Mouse (Mus musculus) lung, postnatal 10 days (tissue): ENCODE results near the gene Tyk2.

ENCODE experiments used
- DNase-seq: peaks from one replicate; pipeline ENCODE4 v3.0.0; 2021

The Tyk2 gene

GRCm38 (mm10) chr9:21131059-21131956, at the start of gene Tyk2:
TSS of gene Tyk2 (minus strand) at chr9:21131243.
- DNase-seq = peak; percentile 95

- no peak for DNase-seq
These were observed 49.8 kb upstream of the Tyk2 start for GRCm38 (mm10) chr9:21180841-21181240.

GRCm38 (mm10) chr9:21180402-21180801, 49.4 kb upstream of the Tyk2 start:
- DNase-seq = no peak

GRCm38 (mm10) chr9:21172364-21172763, 41.3 kb upstream of the Tyk2 start:
- no peak for DNase-seq

- no peak for DNase-seq
These were observed 38.1 kb upstream of the Tyk2 start for GRCm38 (mm10) chr9:21169157-21169556.

- DNase-seq = peak; percentile 89
These were observed 37.4 kb upstream of the Tyk2 start for GRCm38 (mm10) chr9:21168161-21169123.

- DNase-seq = peak; percentile 85
These were observed 36.4 kb upstream of the Tyk2 start for GRCm38 (mm10) chr9:21167140-21168097.

- no peak for DNase-seq
These were observed 35.5 kb upstream of the Tyk2 start for GRCm38 (mm10) chr9:21166516-21166915.

GRCm38 (mm10) chr9:21165952-21166451, 35.0 kb upstream of the Tyk2 start:
- peak; percentile 73 for DNase-seq

- DNase-seq = peak; percentile 78
These were observed 34.3 kb upstream of the Tyk2 start, which contains the start of gene Pde4a for GRCm38 (mm10) chr9:21165041-21165951. TSS of gene Pde4a (plus strand) at chr9:21165714.

GRCm38 (mm10) chr9:21164072-21164471, 33.0 kb upstream of the Tyk2 start:
- DNase-seq = peak; percentile 37

- no peak for DNase-seq
These were observed 32.3 kb upstream of the Tyk2 start for GRCm38 (mm10) chr9:21163086-21164050.

GRCm38 (mm10) chr9:21161209-21161909, 30.3 kb upstream of the Tyk2 start:
- DNase-seq = peak; percentile 93

GRCm38 (mm10) chr9:21154787-21155186, 23.7 kb upstream of the Tyk2 start:
- no peak for DNase-seq

- peak; percentile 66 for DNase-seq
These were observed 22.8 kb upstream of the Tyk2 start for GRCm38 (mm10) chr9:21153833-21154232.

GRCm38 (mm10) chr9:21153331-21153730, 22.3 kb upstream of the Tyk2 start:
- DNase-seq = no peak

GRCm38 (mm10) chr9:21152715-21153114, 21.7 kb upstream of the Tyk2 start:
- DNase-seq = peak; percentile 83

GRCm38 (mm10) chr9:21149654-21150419, 18.8 kb upstream of the Tyk2 start, which contains the start of gene Cdc37:
TSS of gene Cdc37 (minus strand) at chr9:21149982.
- peak; percentile 96 for DNase-seq
